Mouse (Mus musculus): ENCODE data around the gene Syngr3.

- TF ChIP-seq CTCF (IDR thresholded peaks at IDR 0.05; ENCODE audit: low read depth), result no peak
- no peak for TF ChIP-seq EP300 (IDR thresholded peaks at IDR 0.05; ENCODE audit: low read depth)
These were observed 40.9 kb downstream of the Syngr3 start for GRCm38 (mm10) chr17:24648731-24649377.
